Mouse (Mus musculus): ENCODE measurements around the gene Eml6. TPM values are rescaled to one million over a fixed set of nuclear protein-coding genes. Genes with fewer than 3 reads are reported as not detected.

Eml6 gene
- polyA plus RNA-seq, 1 experiment, result not detected

DNA sequence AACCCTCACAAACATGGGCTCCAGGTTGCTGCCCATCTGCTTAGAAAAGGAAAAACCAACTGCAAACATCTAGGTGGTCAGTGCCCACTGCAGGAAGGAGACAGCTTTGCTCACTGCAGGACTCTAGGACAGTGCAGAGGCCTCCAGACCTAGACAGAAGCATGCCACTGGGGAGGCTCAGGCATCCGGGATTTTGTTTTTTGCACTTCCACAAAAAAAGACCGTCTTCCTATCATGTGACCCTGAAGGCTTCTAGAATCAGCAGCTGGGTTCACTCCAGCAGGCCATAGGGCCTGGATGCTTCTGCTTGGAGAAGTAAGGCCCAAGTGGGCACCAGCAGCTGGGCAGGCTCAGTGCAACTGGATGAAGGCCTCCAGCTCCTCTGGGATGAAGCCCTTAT is 202.7 kb downstream of the Eml6 start:
- H3K4me1 ChIP-seq (ENCODE audit: control insufficient read depth, insufficient read depth, low read length), result peaks cover 7% of the 10 kb centered on the region; the same call in 1 of the 2 replicates
- WGBS, result 80% methylated on average over 2 of the region's 2 CpGs
- no peak for TF ChIP-seq CTCF (IDR thresholded peaks at IDR 0.05; ENCODE audit: insufficient read depth, low read depth, low read length)
- no peak for TF ChIP-seq POLR2A (IDR thresholded peaks at IDR 0.05; ENCODE audit: insufficient read depth, low read depth, low read length)
- H3K27ac ChIP-seq (ENCODE audit: insufficient read depth, low read depth, low read length), result no peak overlapping the region
- H3K4me3 ChIP-seq (ENCODE audit: insufficient read depth, low read depth, low read length), result no peak overlapping the region

DNA sequence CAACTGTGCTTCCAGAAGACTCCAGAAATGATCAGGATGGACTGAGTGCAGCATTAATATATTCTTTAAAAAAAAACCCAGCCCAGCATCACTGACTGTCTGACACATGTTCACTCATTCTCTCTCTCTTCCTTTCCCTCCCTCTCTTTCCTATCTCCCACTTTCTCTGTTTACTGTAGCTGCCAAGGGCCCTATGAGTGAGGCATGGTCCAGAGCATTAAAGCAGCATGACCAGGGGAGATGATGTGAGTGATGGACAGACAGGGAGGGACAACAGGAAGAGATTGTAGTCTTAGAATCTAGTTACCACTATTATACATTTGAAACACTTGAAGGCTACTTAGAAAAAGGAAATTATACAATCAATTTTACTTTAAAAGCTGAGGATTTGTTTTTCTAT is 210.2 kb downstream of the Eml6 start:
- TF ChIP-seq POLR2A (IDR thresholded peaks at IDR 0.05; ENCODE audit: insufficient read depth, low read depth, low read length) (no peak), CTCF (IDR thresholded peaks at IDR 0.05; ENCODE audit: insufficient read depth, low read depth, low read length) (no peak)
- Histone ChIP-seq H3K4me3 (ENCODE audit: insufficient read depth, low read depth, low read length) (no peak overlapping the region), H3K4me1 (ENCODE audit: control insufficient read depth, insufficient read depth, low read length) (peaks cover 3% of the 10 kb centered on the region; the same call in 1 of the 2 replicates), H3K27ac (ENCODE audit: insufficient read depth, low read depth, low read length) (no peak overlapping the region)

DNA sequence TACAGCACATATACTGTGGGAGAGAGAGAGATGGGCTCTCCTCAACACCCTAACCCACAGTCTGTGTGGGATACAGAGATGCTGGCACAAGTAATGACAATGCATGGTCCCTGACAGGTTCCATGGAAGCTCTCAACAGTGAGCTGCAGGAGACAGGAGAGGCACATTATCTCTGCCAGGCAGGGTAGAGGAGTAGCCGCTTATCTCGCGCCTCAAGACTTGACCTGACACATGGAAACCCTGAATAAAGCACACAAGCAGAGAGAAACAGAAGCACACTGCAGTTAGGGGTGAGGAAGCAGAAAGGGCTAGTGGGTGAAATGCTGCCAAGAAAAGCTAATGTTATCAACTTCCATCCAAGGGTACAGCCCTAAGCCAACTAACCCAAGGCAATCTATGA is 210.6 kb downstream of the Eml6 start:
- Histone ChIP-seq H3K4me3 (ENCODE audit: insufficient read depth, low read depth, low read length) (no peak overlapping the region), H3K4me1 (ENCODE audit: control insufficient read depth, insufficient read depth, low read length) (peaks cover 3% of the 10 kb centered on the region; the same call in 1 of the 2 replicates), H3K27ac (ENCODE audit: insufficient read depth, low read depth, low read length) (no peak overlapping the region)
- 83% methylated on average over 3 of the region's 3 CpGs for WGBS
- TF ChIP-seq CTCF (IDR thresholded peaks at IDR 0.05; ENCODE audit: insufficient read depth, low read depth, low read length), result no peak
- TF ChIP-seq POLR2A (IDR thresholded peaks at IDR 0.05; ENCODE audit: insufficient read depth, low read depth, low read length), result no peak

DNA sequence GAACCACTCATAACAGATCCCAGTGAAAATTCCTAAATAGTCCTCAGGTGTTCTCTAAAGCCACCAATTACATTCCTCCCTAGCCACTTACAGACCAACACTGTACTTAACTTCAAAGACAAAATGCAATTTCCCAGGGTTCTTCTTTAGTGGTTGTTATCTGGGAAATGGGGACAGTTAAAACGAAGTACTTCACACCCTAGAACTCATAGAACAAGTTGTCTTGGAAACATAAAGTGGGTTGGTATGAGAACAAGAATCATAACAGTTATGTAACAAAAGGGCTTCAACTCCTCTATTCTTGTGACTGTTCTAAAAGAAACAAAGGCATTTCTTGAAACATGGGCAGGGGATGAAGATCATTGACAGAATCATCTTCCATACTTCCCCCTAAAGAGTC is 212.6 kb downstream of the Eml6 start:
- 77% methylated on average over 1 of the region's 1 CpGs for WGBS
- Histone ChIP-seq H3K27ac (ENCODE audit: insufficient read depth, low read depth, low read length) (no peak overlapping the region), H3K4me3 (ENCODE audit: insufficient read depth, low read depth, low read length) (no peak overlapping the region), H3K4me1 (ENCODE audit: control insufficient read depth, insufficient read depth, low read length) (peaks cover 11% of the 10 kb centered on the region)
- no peak for TF ChIP-seq CTCF (IDR thresholded peaks at IDR 0.05; ENCODE audit: insufficient read depth, low read depth, low read length)
- TF ChIP-seq POLR2A (IDR thresholded peaks at IDR 0.05; ENCODE audit: insufficient read depth, low read depth, low read length), result no peak

DNA sequence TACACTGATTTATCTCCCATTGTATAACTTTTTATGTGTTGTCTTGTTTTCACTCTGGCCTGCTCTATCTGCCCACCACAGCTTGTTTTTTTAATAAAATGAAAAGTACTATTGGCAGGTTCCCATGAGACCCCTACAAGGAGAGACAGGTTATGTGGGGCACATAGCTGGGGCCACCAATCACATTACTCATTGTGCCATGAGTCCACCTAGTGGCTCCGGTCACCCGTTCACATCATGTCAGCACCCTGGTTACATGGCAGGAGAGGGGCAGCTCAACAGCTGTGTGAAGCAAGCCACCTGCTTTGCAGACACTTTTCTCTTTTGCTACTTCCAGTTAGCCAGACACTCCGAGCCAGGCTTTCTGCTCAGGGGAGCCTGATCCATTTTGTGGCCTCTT is 213.4 kb downstream of the Eml6 start:
- H3K4me1 ChIP-seq (ENCODE audit: control insufficient read depth, insufficient read depth, low read length), result peaks cover 11% of the 10 kb centered on the region
- H3K27ac ChIP-seq (ENCODE audit: insufficient read depth, low read depth, low read length), result peak overlapping the region; percentile 38
- 77% methylated on average over 3 of the region's 3 CpGs for WGBS
- H3K4me3 ChIP-seq (ENCODE audit: insufficient read depth, low read depth, low read length), result no peak overlapping the region
- TF ChIP-seq CTCF (IDR thresholded peaks at IDR 0.05; ENCODE audit: insufficient read depth, low read depth, low read length) (no peak), POLR2A (IDR thresholded peaks at IDR 0.05; ENCODE audit: insufficient read depth, low read depth, low read length) (no peak)

DNA sequence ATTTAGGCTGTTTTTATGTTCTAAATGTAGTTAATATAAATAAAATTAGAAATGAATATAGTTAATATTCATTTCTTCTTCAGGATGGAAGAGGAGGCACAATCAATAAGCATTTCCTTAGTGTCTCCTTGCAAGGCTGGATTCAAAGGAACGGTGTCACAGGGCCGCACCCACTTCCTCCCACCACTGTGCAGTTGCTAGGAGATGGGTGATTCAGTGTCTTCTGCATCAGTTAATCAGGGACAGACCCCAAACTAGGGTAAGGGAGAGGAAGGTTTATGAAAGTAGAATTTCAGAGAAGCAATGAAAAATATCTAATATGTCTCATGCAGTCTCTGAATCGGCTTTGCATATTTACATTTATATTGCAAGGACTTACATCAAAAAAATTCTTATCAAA is 215.5 kb downstream of the Eml6 start:
- TF ChIP-seq POLR2A (IDR thresholded peaks at IDR 0.05; ENCODE audit: insufficient read depth, low read depth, low read length), result no peak
- TF ChIP-seq CTCF (IDR thresholded peaks at IDR 0.05; ENCODE audit: insufficient read depth, low read depth, low read length), result no peak
- Histone ChIP-seq H3K4me3 (ENCODE audit: insufficient read depth, low read depth, low read length) (no peak overlapping the region), H3K4me1 (ENCODE audit: control insufficient read depth, insufficient read depth, low read length) (peaks cover 14% of the 10 kb centered on the region), H3K27ac (ENCODE audit: insufficient read depth, low read depth, low read length) (peak overlapping the region; percentile 93; the same call in 1 of the 2 replicates)
- 32% methylated on average over 3 of the region's 3 CpGs for WGBS

DNA sequence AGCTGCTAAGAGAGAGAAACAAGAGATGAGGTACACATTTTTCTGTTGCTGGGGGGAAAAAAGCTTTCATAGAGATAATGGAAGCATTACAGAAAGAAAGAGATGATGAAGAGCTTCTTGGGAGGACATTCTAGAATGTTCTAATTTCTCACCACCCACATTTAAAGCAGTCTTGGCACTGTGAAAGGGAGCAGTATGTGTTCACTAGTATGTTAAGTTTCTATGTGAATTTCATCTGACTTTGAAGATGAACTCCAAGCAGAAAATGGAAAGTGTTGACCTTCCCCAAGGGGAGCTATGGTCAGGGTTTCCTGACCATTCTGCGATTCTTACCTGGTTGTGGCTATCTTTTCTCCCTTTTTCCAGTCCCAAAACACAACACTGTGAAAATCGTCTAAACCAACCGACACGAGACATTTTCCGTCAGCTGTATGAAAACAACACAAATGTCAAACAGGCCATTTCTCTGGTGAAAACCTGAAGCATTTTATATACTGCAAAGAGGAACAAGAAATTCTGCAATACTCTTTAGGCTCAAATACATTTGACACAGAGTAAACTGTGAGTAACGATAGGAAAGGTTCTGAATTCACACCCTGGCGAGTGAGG is 216.7 kb downstream of the Eml6 start:
- Histone ChIP-seq H3K27ac (ENCODE audit: insufficient read depth, low read depth, low read length) (peak overlapping the region; percentile 86), H3K4me3 (ENCODE audit: insufficient read depth, low read depth, low read length) (no peak overlapping the region), H3K4me1 (ENCODE audit: control insufficient read depth, insufficient read depth, low read length) (peaks cover 14% of the 10 kb centered on the region)
- WGBS, result 76% methylated on average over 7 of the region's 7 CpGs
- TF ChIP-seq POLR2A (IDR thresholded peaks at IDR 0.05; ENCODE audit: insufficient read depth, low read depth, low read length) (no peak), CTCF (IDR thresholded peaks at IDR 0.05; ENCODE audit: insufficient read depth, low read depth, low read length) (no peak)

DNA sequence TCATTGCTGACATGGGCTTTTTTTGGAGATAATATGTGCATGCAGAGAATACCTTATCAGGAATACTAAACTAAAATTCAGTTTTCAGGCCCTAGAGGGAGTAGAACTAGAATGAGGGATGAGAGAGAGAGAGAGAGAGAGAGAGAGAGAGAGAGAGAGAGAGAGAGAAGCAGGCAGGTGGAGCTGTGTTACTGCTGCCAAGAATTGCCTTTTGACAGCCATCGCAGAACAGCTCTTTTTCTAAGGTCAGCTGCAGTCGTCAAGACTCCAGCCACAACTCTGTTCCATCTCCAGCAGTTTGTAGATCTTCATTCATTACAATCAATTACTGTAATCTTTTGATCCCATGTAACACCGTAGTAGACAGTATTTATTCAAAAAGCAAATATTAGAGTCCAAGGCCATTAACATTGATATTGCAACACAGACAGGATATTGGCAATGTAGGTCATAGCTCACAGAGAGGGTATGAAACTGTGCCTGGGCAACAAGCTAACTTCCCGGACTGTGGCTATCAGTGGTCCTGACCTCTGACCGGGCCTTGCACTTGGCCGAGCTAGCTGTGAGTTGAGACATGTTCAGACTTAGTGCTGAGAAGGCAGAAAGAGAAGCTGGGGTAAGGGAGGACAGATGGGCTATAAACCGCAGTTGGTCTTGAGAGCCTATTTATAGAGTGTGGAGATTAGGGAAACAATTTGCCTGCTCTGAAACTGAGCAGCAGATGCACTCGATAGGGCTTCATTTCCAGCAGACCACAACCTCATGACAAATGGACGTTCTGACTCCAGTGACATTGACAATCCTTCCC is 217.5 kb downstream of the Eml6 start:
- 31% methylated on average over 9 of the region's 9 CpGs for WGBS
- H3K4me3 ChIP-seq (ENCODE audit: insufficient read depth, low read depth, low read length), result no peak overlapping the region
- TF ChIP-seq CTCF (IDR thresholded peaks at IDR 0.05; ENCODE audit: insufficient read depth, low read depth, low read length) (no peak), POLR2A (IDR thresholded peaks at IDR 0.05; ENCODE audit: insufficient read depth, low read depth, low read length) (no peak)
- peaks cover 14% of the 10 kb centered on the region for H3K4me1 ChIP-seq (ENCODE audit: control insufficient read depth, insufficient read depth, low read length)
- peak overlapping the region; percentile 86 for H3K27ac ChIP-seq (ENCODE audit: insufficient read depth, low read depth, low read length)

DNA sequence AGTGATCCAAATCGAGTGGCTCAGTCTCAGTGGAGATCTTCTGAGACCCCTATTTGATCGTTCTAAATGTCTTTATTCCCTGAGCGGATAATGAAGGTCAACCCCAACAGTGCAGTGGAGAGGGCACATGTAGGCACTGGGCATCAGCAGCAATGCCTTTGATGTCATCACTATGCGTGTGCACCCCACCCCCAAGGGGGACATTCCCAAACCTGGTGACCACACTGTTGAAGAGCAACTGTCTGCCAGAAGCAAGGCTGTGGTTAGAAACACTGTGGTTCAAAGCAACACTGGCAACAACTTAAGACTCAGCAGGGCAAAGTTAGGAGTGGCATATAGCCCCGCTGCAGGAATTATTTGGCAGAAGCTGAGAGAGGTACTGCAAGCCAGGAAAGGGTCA is 218.5 kb downstream of the Eml6 start:
- TF ChIP-seq CTCF (IDR thresholded peaks at IDR 0.05; ENCODE audit: insufficient read depth, low read depth, low read length) (no peak), POLR2A (IDR thresholded peaks at IDR 0.05; ENCODE audit: insufficient read depth, low read depth, low read length) (no peak)
- Histone ChIP-seq H3K27ac (ENCODE audit: insufficient read depth, low read depth, low read length) (peak overlapping the region; percentile 91), H3K4me1 (ENCODE audit: control insufficient read depth, insufficient read depth, low read length) (peaks cover 11% of the 10 kb centered on the region), H3K4me3 (ENCODE audit: insufficient read depth, low read depth, low read length) (no peak overlapping the region)
- 64% methylated on average over 5 of the region's 5 CpGs for whole genome bisulfite sequencing
